Mouse (Mus musculus) spleen, adult 12 weeks (tissue): ENCODE data around the gene Gramd1a.

Source experiments
- DNase-seq: peaks from one replicate; pipeline ENCODE4 v3.0.0; 2022; ENCODE audit warnings: low spot score

Gramd1a gene

GRCm38 (mm10) chr7:31094774-31095501, 60.8 kb downstream of the Gramd1a start:
- no peak for DNase-seq

GRCm38 (mm10) chr7:31089721-31090120, 66.0 kb downstream of the Gramd1a start:
- peak; percentile 15 for DNase-seq

- no peak for DNase-seq
These were observed 67.5 kb downstream of the Gramd1a start for GRCm38 (mm10) chr7:31088206-31088605.

GRCm38 (mm10) chr7:31087262-31087661, 68.4 kb downstream of the Gramd1a start:
- no peak for DNase-seq

- no peak for DNase-seq
These were observed 69.4 kb downstream of the Gramd1a start for GRCm38 (mm10) chr7:31086175-31086755.

GRCm38 (mm10) chr7:31085171-31085570, 70.5 kb downstream of the Gramd1a start:
- no peak for DNase-seq

GRCm38 (mm10) chr7:31084140-31084539, 71.6 kb downstream of the Gramd1a start:
- DNase-seq: no peak

GRCm38 (mm10) chr7:31082831-31083588, 72.7 kb downstream of the Gramd1a start:
- no peak for DNase-seq

GRCm38 (mm10) chr7:31082106-31082505, 73.6 kb downstream of the Gramd1a start:
- no peak for DNase-seq

- DNase-seq: no peak
These were observed 74.6 kb downstream of the Gramd1a start for GRCm38 (mm10) chr7:31081106-31081505.

- DNase-seq: no peak
These were observed 75.1 kb downstream of the Gramd1a start for GRCm38 (mm10) chr7:31080611-31081010.
